Mouse (Mus musculus) kidney, embryonic 14.5 days (tissue): ENCODE measurements around the gene Galnt11. TPM values are rescaled to one million over a fixed set of nuclear protein-coding genes. Genes with fewer than 3 reads are reported as not detected.
"Not testable (repeated sequence)": the region's sequence is repeated elsewhere in the genome, so short reads cannot be mapped to it uniquely, and the experiment has no call there.

Experiments used
- ATAC-seq: fragments of 200-750 bp; cut with Nextera tagmentation; 2 replicates; pipeline ENCODE4 v1.8.0; 2017; ENCODE audit warnings: moderate number of reproducible peaks, mild to moderate bottlenecking, moderate TSS enrichment, moderate library complexity; ENCODE audit not compliant: low FRiP score, low TSS enrichment
- H3K27ac ChIP-seq: fragments of 300-500 bp; sonication (generic); 2 replicates; pipeline ENCODE4 v1.5.1; 2014; ENCODE audit warnings: low read depth, mild to moderate bottlenecking, low read length, moderate library complexity, mixed read lengths
- H3K27me3 ChIP-seq: fragments of 300-500 bp; sonication (generic); 2 replicates; pipeline ENCODE4 v1.6.1; 2014; ENCODE audit warnings: mild to moderate bottlenecking, low read length; ENCODE audit not compliant: control insufficient read depth, insufficient read depth
- H3K36me3 ChIP-seq: fragments of 300-500 bp; sonication (generic); 2 replicates; pipeline ENCODE4 v1.6.1; 2014; ENCODE audit warnings: low read length, mixed read lengths; ENCODE audit not compliant: control insufficient read depth, insufficient read depth
- H3K4me1 ChIP-seq: fragments of 300-500 bp; sonication (generic); 2 replicates; pipeline ENCODE4 v1.6.1; 2014; ENCODE audit warnings: low read length, mixed read lengths; ENCODE audit not compliant: control insufficient read depth, insufficient read depth
- H3K4me2 ChIP-seq: fragments of 300-500 bp; sonication (generic); replicated peaks from 2 replicates; pipeline ENCODE4 v1.6.1; 2014; ENCODE audit warnings: low read depth, mild to moderate bottlenecking, low read length
- H3K4me3 ChIP-seq: fragments of 300-500 bp; sonication (generic); 2 replicates; pipeline ENCODE4 v1.5.1; 2014; ENCODE audit warnings: mild to moderate bottlenecking, low read length
- H3K9ac ChIP-seq: fragments of 300-500 bp; sonication (generic); 2 replicates; pipeline ENCODE4 v1.6.1; 2014; ENCODE audit warnings: low read depth, mild to moderate bottlenecking, low read length, moderate library complexity
- H3K9me3 ChIP-seq: fragments of 300-500 bp; sonication (generic); 2 replicates; pipeline ENCODE4 v1.6.1; 2016; ENCODE audit warnings: low read length; ENCODE audit not compliant: control insufficient read depth
- WGBS: fragments of 180-500 bp; shearing (Covaris S2); extraction: QIAGEN DNeasy Blood & Tissue Kit; methylation state at CpG from one replicate; pipeline ENCODE4 v1.1.7; 2014; 5-methylcytosine and 5-hydroxymethylcytosine counted together
- polyA plus RNA-seq: library from polyadenylated mRNA; unstranded; fragments of >200 nt; fragmentation: Nextera tagmentation; extraction: Ambion mirVana; gene quantifications from 2 replicates; pipeline ENCODE4 v1.2.1, GENCODE M21; 2014

Galnt11 gene
- polyA plus RNA-seq, 1 experiment from 2014 or later, result 42.9 TPM

GRCm38 (mm10) chr5:25188802-25189201, 32.9 kb upstream of the Galnt11 start:
- 40% methylated on average over 1 of the region's 1 CpGs for WGBS
- H3K4me2 ChIP-seq, result no peak overlapping the region
- H3K9me3 ChIP-seq, result no peaks in the 10 kb centered on the region
- H3K4me3 ChIP-seq, result no peak overlapping the region
- H3K27ac ChIP-seq, result no peak overlapping the region
- no peak overlapping the region for H3K9ac ChIP-seq
- H3K36me3 ChIP-seq, result no peaks in the 10 kb centered on the region
- H3K4me1 ChIP-seq, result 0 out of 2 replicates have a peak, but pooled peaks cover 4% of the 10 kb centered on the region
- no peaks in the 10 kb centered on the region for H3K27me3 ChIP-seq
- ATAC-seq, result no peak

GRCm38 (mm10) chr5:25190521-25190920, 31.2 kb upstream of the Galnt11 start:
- H3K27ac ChIP-seq, result no peak overlapping the region
- no peaks in the 10 kb centered on the region for H3K27me3 ChIP-seq
- H3K4me2 ChIP-seq, result no peak overlapping the region
- 85% methylated on average over 2 of the region's 2 CpGs for WGBS
- 0 out of 2 replicates have a peak, but pooled peaks cover 4% of the 10 kb centered on the region for H3K4me1 ChIP-seq
- H3K9ac ChIP-seq, result no peak overlapping the region
- no peak for ATAC-seq
- H3K9me3 ChIP-seq, result no peaks in the 10 kb centered on the region
- no peaks in the 10 kb centered on the region for H3K36me3 ChIP-seq
- no peak overlapping the region for H3K4me3 ChIP-seq

DNA sequence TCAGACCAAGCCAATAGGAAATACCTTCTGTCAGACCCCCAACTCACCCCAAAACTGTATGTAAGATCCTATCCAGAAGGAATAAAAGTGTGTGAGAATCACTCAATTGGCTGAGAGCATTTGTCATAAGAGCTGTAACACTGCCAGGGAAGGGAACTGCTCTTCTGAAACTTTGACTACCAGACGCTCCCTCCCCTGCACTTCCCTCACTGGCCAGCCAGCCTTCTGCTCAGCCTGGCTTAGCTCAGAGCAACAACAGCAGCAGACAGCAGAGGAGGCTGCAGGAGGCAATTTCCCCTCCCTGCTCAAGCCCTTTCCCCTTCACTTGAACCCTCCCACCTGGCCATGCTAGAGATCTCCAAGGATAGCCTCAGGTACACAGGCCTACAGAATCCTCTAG, 9.8 kb upstream of the Galnt11 start:
- H3K27me3 ChIP-seq, result no peaks in the 10 kb centered on the region
- no peaks in the 10 kb centered on the region for H3K4me1 ChIP-seq
- H3K9ac ChIP-seq, result no peak overlapping the region
- ATAC-seq, result no peak
- H3K4me3 ChIP-seq, result no peak overlapping the region
- H3K36me3 ChIP-seq, result no peaks in the 10 kb centered on the region
- H3K9me3 ChIP-seq, result no peaks in the 10 kb centered on the region
- no peak overlapping the region for H3K27ac ChIP-seq
- H3K4me2 ChIP-seq, result no peak overlapping the region
- 77% methylated on average over 1 of the region's 1 CpGs for WGBS

DNA sequence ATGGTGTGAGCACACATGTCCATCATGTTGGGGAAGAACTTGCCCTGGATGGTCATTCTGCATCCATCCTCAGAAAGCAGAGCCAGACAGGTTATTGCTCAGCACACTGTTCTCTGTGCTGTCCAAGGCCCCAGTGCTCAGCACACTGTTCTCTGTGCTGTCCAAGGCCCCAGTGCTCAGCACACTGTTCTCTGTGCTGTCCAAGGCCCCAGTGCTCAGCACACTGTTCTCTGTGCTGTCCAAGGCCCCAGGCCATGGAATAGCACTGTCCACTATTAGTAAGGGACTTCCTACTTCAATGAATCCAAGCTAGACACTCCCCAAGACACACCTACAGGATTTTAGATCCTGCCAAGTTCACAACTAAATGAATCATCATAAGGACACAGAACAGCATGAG, 8.5 kb upstream of the Galnt11 start:
- H3K9me3 ChIP-seq, H3K27ac ChIP-seq, H3K36me3 ChIP-seq, H3K4me1 ChIP-seq, H3K9ac ChIP-seq, H3K4me3 ChIP-seq, H3K27me3 ChIP-seq, H3K4me2 ChIP-seq, ATAC-seq: not testable (repeated sequence)

DNA sequence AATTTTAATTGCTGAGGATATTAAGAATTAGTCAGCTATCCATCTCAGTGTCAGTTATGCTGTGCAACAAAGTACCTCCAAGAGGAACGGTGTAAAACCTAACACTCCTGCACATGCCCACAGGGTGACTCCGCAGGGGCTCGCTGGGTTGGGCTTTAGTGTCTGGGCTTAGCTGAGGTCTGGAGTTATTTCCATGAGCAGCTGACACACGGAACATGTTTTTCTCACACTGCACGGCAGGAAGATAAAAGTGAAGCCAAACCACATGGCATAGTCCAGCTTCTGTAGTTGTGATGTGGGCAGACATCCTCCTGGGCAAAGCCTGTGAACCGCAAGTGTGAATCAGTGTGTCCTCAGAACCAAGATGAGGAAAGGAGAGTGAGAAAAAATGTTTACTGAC, 6.7 kb upstream of the Galnt11 start:
- Histone ChIP-seq H3K27me3 (no peaks in the 10 kb centered on the region), H3K4me1 (no peaks in the 10 kb centered on the region), H3K36me3 (no peaks in the 10 kb centered on the region), H3K9me3 (no peaks in the 10 kb centered on the region), H3K27ac (no peak overlapping the region), H3K9ac (no peak overlapping the region), H3K4me2 (no peak overlapping the region), H3K4me3 (no peak overlapping the region)
- ATAC-seq, result no peak
- WGBS, result 86% methylated on average over 6 of the region's 6 CpGs

GRCm38 (mm10) chr5:25222752-25223702, 1.3 kb downstream of the Galnt11 start, which contains the start of gene E130116L18Rik:
Gene E130116L18Rik, minus strand, starts transcription at chr5:25223153.
- Histone ChIP-seq H3K4me3 (peak within 1 kb of the TSS; percentile 63), H3K36me3 (no peaks in the 10 kb centered on the region), H3K27me3 (no peaks in the 10 kb centered on the region), H3K27ac (peak within 1 kb of the TSS; percentile 87), H3K9ac (peak within 1 kb of the TSS; percentile 84), H3K9me3 (no peaks in the 10 kb centered on the region), H3K4me1 (peaks cover 5% of the 10 kb centered on the region), H3K4me2 (peak within 1 kb of the TSS; percentile 45)
- peak; percentile 98 for ATAC-seq
- WGBS, result 3% methylated on average over 71 of the region's 72 CpGs

- not testable (repeated sequence) for H3K4me3 ChIP-seq, ATAC-seq, H3K27me3 ChIP-seq, H3K9ac ChIP-seq, H3K4me1 ChIP-seq, H3K4me2 ChIP-seq, H3K36me3 ChIP-seq, H3K9me3 ChIP-seq, H3K27ac ChIP-seq
- 96% methylated on average over 1 of the region's 1 CpGs for WGBS
Observed at GRCm38 (mm10) chr5:25224377-25224776, 2.7 kb downstream of the Galnt11 start.

DNA sequence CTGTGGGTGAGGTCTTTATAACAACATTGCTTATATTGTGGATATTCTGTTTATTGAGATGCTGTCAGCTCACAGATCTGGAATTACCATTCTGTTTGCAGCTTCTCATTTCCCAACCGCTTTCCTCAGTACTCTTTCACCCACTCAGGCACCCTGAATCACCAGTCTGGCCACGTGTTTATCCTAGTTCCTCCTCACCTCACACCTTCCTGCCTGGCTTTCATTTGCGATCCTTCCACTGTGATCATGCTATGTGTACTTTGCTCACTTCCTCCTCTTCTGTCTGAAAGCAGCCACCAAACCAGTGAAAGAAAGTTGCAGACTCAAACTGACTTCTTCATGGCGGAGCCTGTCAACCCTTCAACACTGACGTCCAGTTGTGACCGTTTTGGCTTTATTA, 21.4 kb downstream of the Galnt11 start:
- 86% methylated on average over 6 of the region's 6 CpGs for WGBS

DNA sequence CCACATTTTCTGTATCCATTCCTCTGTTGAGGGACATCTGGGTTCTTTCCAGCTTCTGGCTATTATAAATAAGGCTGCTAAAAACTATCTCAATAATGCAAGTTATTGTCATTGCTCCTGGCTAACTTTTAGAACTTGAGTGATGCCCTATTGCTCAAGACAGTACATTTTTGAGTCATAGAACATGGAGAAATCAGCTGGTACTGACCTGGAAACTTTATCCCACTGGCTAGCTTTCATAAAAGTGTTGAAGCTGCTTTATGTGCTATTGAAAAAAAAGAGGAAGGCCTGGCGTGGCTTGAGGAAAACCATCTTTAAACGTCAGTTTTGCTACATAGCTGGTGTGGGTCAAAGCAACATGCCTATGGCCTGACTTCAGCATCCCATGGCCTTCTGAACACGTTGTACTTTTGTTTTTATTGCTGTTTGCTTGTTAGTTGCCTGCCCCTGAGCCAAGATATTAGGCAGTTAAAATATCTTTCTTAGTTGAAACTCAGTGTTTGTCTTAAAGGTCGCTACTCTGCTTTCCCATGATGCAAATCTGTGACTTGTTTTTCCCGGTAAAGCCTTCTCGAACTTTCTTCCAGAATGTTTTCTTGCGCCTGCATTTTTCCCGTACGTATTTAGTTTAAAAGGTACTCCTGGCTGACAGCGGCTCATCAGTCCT, 24.2 kb downstream of the Galnt11 start:
- Histone ChIP-seq H3K9ac (no peak overlapping the region), H3K27ac (peak overlapping the region; percentile 47), H3K4me1 (no peaks in the 10 kb centered on the region), H3K27me3 (no peaks in the 10 kb centered on the region), H3K4me2 (no peak overlapping the region), H3K9me3 (no peaks in the 10 kb centered on the region), H3K4me3 (no peak overlapping the region), H3K36me3 (peaks cover 5% of the 10 kb centered on the region; the same call in 1 of the 2 replicates)
- no peak for ATAC-seq
- WGBS, result 81% methylated on average over 10 of the region's 10 CpGs

More for the DNA sequence above, 21.4 kb downstream of the Galnt11 start:
- no peak for ATAC-seq
- no peak overlapping the region for H3K9ac ChIP-seq
- no peaks in the 10 kb centered on the region for H3K9me3 ChIP-seq
- no peaks in the 10 kb centered on the region for H3K4me1 ChIP-seq
- no peak overlapping the region for H3K4me3 ChIP-seq
- no peak overlapping the region for H3K27ac ChIP-seq
- no peak overlapping the region for H3K4me2 ChIP-seq
- 0 out of 2 replicates have a peak, but pooled peaks cover 3% of the 10 kb centered on the region for H3K36me3 ChIP-seq
- no peaks in the 10 kb centered on the region for H3K27me3 ChIP-seq
